In the genomic region with DNA sequence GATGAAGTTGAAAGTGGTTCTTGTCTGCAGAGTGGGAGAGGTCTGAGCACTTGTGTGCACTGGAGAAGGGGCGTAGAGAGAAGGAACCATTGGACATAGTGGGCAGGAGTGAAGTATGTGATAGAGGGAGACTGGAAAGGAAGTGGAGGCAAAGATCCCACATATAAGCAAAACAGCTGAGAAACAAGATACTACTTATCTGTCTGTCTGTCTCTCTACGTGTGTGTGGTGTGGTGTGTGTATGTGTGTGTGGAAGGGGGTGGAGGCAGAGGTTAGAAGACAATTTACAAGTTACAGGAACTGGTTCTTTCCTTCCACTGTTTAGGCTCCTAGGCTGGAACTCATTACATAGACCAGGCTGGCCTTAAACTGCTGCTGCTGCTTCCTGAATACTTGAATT, we compare ENCODE assay signal across 23 mouse cellular contexts.
"Had no signal": no experiment of that assay in that cellular context is flagged by ENCODE, and none has a peak within 500 bp of the region (broad histone marks: within the 10 kb centered on the region; RNA-seq: fewer than 3 reads in every experiment).

No protein-coding gene starts in this region.

- DNase-seq: gastrocnemius, postnatal 14 days; gastrocnemius, postnatal 36 days; heart, adult 18-20 months; heart, postnatal 14 days; heart, postnatal 36 days; kidney, adult 18-20 months; kidney, adult 8-10 months; kidney, postnatal 10 days; kidney, postnatal 25 days; kidney, postnatal 4 days; liver; liver, embryonic 13.5 days had no signal

- H3K4me1 ChIP-seq: heart, embryonic 13.5 days; heart, embryonic 15.5 days; hindbrain, embryonic 13.5 days; hindbrain, embryonic 15.5 days; limb, embryonic 10.5 days; limb, embryonic 12.5 days; liver, embryonic 13.5 days had no signal

- H3K4me3 ChIP-seq: heart, embryonic 13.5 days; heart, embryonic 15.5 days; hindbrain, embryonic 13.5 days; hindbrain, embryonic 15.5 days; layer of hippocampus, adult 2 months; left cerebral cortex, adult 2 months; limb, embryonic 10.5 days; limb, embryonic 12.5 days; liver, embryonic 13.5 days had no signal

- H3K9ac ChIP-seq: heart, embryonic 13.5 days; heart, embryonic 15.5 days; hindbrain, embryonic 13.5 days; hindbrain, embryonic 15.5 days; limb, embryonic 12.5 days; liver, embryonic 13.5 days had no signal

- H3K27ac ChIP-seq: heart, embryonic 13.5 days; heart, embryonic 15.5 days; hindbrain, embryonic 13.5 days; hindbrain, embryonic 15.5 days; hindbrain, postnatal 0 days; layer of hippocampus, adult 2 months; left cerebral cortex, adult 2 months; limb, embryonic 10.5 days; limb, embryonic 12.5 days; liver, embryonic 13.5 days had no signal

- H3K36me3 ChIP-seq: heart, embryonic 13.5 days; heart, embryonic 15.5 days; hindbrain, embryonic 15.5 days; limb, embryonic 10.5 days; limb, embryonic 12.5 days; liver, embryonic 13.5 days had no signal

- H3K9me3 ChIP-seq: heart, embryonic 13.5 days; heart, embryonic 15.5 days; hindbrain, embryonic 13.5 days; hindbrain, embryonic 15.5 days; limb, embryonic 10.5 days; limb, embryonic 12.5 days; liver, embryonic 13.5 days had no signal

- H3K27me3 ChIP-seq: heart, embryonic 13.5 days; heart, embryonic 15.5 days; hindbrain, embryonic 13.5 days; hindbrain, embryonic 15.5 days; limb, embryonic 12.5 days; liver, embryonic 13.5 days had no signal

- H3K4me2 ChIP-seq: heart, embryonic 11.5 days; heart, embryonic 13.5 days; heart, embryonic 15.5 days; hindbrain, embryonic 13.5 days; hindbrain, embryonic 15.5 days; limb, embryonic 12.5 days; liver, embryonic 13.5 days had no signal

- ATAC-seq: hindbrain, postnatal 0 days; intestine, embryonic 16.5 days had no signal
